Mouse (Mus musculus) erythroid progenitor cell, adult 5-6 weeks (primary cell): ENCODE results near the gene Rhd. TPM values are rescaled to one million over a fixed set of nuclear protein-coding genes. Genes with fewer than 3 reads are reported as not detected.
A peak's percentile ranks its signal among the peaks of the same experiment; 100 is the strongest.
"Not testable (repeated sequence)": the region's sequence is repeated elsewhere in the genome, so short reads cannot be mapped to it uniquely, and the experiment has no call there.

Source experiments
- ATAC-seq: replicated peaks from 2 replicates; pipeline ENCODE4 v1.8.0; 2016; ENCODE audit warnings: moderate number of reproducible peaks, mild to moderate bottlenecking, moderate TSS enrichment, inconsistent platforms; ENCODE audit not compliant: poor library complexity, low FRiP score, severe bottlenecking
- total RNA-seq, 2 experiments: library from RNA; stranded (forward) in 1 of 2; stranded (reverse) in 1 of 2; fragments of 150-400 nt in 1 of 2; fragments of 186-747, 209-891 nt in 1 of 2; gene quantifications; 2 replicates each; pipeline versions ENCODE4 v1.2.3 to v1.2.4; 2015 to 2017; ENCODE audit warnings: low replicate concordance in 2 of 2

The Rhd gene
- total RNA-seq (2015; ENCODE audit: low replicate concordance): 1,050 and 1,093 TPM in 2 replicates
- 1,285 and 1,461 TPM in 2 replicates for total RNA-seq (2017; ENCODE audit: low replicate concordance)

DNA sequence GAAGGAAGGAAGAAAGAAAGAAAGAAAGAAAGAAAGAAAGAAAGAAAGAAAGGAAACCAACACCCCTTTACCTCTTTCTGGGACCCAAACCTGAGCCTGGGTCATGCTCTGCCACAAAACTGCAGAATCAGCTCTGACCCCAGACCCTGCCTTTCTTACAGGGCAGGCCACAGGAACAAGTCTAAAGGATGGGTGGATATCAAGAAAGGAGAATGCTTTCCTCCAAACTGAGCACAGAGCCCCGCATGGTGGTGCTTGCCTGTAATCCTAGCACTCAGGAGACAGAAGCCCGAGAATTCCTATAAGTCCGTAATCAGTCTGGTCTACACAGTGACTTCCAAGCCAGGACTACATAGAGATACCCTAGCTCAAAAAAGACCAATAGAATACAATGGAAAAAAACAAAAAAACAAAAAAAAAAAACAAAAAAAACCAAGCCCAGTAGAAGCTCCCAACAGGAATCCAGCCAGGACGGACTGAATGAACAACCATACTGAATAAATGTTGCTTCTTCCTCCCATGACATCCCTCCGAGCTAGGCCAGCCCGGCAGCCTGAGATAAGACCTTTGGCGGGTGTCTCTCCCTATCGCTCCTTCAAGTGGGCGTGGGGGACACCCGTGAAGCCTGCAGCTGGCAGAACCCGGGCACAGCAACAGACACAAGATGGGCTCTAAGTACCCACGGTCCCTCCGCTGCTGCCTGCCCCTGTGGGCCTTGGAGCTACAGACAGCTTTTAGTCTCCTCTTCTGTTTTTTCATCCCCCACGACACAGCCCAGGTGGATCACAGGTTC, at the start of gene Rhd:
TSS of gene Rhd (plus strand) at position 600 of the 793 bp plus-strand sequence.
- peak; percentile 71 for ATAC-seq

DNA sequence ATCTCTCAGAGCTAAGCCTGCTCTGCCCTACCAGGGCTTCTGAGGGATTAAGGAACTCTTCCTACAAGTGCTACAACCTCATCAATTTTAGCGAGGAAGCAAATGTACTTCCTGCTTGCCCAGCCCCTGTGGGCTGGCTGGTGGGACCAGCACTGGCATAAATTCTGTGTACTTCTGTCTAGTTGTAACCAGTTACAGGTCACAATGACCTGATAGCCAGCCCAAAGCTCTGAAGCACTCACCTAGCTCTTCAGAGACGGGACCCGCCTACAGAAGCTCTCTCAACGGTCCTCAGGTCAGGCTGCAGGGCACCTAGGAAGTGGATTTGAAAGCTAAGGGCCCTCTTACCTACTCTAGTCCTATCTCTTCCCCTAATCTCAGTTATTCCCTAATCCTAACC, 46.6 kb upstream of the Rhd start:
- 0 out of 2 replicates have a peak, but pooled peaks have one; percentile 25 for ATAC-seq

DNA sequence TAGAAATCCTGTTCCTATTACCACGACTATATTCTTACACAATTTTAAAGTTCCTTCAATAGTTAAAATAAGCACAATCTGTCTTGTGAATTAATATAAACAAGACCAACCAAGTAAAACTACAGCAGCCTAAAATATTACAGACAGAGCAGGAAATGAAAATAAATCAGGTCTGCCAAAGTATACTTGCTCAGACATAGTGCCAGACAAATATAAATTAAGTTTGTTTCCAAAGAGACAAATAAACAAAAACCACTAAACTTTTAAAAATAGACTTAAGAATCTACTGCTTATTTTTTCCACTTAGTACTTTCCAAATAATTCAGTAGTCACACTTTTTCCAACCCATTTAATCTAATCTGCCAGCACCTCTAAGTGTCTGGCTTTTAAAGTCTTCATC, 43.3 kb upstream of the Rhd start:
- no peak for ATAC-seq

DNA sequence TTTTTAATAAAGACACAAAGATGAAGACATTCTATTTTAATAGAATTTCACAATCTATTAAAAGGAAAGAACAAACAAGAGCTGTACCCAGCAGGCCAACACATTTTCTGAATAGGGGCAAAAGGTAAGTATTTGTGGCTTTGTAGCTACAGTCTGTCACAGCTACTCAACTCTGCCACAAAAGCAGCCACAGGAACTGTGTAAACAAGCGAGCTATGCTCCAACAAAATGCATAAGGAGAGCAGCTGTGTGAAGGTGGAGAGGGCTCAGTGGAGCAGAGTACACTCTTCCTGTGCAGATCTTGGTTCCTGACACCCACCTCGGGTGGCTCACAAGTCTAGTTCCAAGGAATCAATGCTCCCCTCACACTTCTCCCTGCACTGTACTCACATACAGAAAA, 40.8 kb upstream of the Rhd start:
- ATAC-seq: no peak

DNA sequence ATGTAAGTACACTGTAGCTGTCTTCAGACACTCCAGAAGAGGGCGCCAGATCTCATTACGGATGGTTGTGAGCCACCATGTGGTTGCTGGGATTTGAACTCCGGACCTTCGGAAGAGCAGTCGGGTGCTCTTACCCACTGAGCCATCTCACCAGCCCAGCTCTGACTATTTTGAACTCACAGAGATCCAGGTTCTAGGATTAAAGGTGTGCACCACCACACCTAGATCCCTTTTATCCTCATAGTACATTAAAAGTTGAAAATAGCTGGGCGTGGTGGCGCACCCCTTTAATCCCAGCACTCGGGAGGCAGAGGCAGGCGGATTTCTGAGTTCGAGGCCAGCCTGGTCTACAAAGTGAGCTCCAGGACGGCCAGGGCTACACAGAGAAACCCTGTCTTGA, 38.5 kb upstream of the Rhd start:
- not testable (repeated sequence) for ATAC-seq

DNA sequence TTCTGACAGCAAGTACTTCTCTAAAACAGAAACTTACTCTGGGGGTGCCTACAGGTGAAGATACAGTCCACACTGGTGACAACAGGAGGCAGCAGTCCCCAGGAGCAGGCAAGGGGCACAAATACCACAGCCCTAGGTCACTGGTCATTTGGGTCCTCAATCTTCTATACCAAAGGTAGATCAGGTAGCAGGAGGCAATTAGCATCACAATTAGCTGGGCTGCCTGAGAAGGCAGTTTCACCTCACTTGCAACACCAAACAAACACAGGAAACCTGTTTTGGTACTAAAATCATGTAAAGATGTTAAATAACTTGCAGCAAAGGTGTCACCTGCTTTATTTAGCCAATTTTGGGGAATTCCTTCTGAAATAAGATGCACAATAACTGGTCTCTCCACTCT, 38.0 kb upstream of the Rhd start:
- no peak for ATAC-seq

DNA sequence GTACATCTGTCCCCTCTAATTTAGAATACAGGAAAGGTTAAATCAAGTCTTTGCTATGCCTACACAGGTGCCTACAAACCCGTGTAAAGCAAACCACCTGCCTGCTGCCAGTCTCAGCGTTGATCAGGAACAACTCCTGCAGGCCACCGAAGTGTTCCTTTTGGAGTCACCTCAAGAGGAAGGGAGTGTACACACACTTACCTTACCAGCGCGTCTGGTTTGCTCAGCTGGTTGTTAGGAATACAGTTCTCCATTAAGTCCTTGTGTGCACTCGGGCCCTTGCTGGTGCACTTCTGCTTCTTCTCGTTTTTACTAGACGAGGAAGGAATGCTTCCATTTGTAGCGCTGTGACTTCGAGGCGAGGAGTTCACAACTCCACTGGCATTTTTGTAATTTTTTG, 36.5 kb upstream of the Rhd start:
- no peak for ATAC-seq

DNA sequence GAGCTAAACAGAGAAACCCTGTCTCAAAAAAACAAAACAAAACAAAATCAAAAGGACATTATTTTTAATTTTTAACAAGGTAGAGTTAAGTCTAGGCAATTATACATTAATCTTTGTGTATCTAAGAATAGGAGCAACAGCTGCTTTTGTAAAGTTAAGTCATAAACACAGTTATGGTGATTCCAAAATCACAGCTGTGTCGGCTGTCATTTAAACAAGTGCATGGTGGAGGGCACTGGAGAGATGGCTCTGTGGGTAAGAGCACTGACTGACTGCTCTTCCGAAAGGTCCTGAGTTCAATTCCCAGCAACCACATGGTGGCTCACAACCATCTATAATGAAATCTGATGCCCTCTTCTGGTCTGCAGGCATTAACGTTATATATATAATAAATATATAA, 32.4 kb upstream of the Rhd start:
- ATAC-seq: no peak

DNA sequence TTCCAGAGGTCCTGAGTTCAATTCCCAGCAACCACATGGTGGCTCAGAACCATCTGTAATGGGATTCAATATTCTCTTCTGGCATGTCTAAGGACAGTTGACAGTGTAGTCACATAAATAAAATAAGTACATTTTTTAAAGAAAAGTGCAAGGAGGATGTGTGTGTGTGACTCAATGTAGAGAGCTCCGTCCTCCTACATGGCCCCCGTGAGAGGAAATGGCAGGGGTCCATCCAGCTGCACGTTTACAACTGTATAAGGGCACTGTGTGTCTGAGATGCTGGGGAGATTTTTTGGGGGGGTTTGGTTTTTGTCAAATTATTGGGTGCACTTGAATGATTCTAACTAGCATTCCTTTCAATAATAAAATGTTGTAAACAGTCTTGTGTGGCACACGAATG, 28.9 kb upstream of the Rhd start:
- ATAC-seq: no peak

DNA sequence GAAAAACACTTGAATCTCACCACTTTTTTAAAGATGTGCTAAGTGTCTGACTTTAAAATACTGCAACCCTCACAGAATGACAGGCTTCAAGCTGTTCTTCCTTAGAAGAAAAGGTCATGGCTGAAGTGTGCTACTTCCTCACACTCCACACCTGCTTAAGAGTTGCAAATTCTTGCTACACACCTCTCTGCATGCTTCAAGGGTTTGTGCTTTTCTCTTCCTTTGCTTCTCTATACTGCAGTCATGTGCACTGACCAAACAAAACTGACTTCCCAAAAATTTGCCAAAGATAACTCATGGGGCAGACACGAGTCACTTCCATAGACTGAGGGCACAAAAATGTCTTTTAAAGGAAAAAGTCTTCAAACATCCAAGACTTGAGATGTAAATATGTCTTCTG, 26.1 kb upstream of the Rhd start:
- no peak for ATAC-seq

DNA sequence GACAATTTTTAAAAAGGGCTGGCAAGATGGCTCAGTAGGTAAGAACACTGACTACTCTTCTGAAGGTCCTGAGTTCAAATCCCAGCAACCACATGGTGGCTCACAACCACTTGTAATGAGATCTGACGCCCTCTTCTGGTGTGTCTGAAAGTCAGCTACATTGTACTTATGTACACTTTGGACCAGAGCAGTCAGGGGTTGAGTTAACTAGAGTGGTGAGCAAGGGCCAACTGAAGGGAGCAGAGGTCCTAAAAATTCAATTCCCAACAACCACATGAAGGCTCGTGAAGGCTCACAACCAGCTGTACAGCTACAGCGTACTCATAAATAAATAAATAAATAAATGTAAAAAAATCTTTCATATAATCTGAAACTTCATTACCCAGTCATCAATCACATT, 25.6 kb upstream of the Rhd start:
- not testable (repeated sequence) for ATAC-seq

DNA sequence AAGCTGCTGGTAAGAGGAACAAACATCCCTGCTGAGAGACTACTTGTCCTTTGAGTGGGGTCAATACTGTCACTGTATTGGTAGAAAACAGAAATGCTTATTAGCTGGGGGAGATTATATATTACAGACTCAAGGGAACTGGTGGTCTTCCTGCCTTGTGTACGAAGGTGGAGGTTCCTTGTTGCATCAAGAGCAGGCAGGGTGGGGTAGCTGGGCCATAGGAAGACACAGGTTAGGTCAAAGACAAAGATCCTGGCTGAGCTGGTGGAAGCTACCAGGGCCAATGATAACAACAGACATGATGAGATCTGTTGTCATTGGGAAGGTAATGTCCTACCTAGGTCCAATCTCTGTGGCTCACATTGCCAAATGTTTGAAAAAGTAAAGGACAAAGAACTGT, 24.1 kb upstream of the Rhd start:
- no peak for ATAC-seq

DNA sequence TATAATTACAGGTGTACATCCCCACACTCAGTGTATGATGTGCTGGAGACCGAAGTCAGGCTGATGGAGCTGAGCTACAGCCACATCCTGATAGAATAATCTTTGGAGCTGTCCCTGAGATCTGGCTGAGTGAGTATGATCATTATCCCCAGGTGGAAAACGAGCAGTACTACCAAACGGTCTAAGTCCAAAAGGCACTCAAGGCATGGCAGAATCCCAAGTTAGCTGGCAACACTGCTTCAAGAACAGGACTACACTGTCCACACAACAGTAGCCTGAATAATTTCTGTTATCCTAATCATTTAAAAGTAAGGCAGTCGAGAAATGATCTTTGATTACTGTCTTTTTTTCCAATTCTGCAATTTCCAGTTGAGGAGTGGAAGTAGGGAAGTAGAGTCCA, 20.8 kb upstream of the Rhd start:
- no peak for ATAC-seq

DNA sequence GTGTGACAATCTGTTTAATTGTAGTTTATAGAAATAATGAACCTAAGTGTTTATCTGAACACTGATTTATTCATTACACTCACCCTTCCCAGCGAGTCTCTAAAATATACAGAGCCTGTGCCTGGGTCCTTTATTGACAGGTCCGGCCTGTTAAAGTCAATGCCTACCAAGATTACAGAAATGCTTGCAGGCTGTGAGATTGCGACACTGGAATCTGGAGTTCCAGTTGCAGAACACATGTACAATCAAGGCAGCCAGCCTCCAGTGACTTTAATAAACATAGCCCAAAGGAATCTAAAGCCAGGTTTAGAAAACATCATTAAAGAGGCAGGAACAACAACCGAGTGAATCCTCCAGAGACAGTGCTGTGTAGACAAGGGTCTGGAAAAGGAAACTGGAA, 16.7 kb upstream of the Rhd start:
- ATAC-seq: no peak

DNA sequence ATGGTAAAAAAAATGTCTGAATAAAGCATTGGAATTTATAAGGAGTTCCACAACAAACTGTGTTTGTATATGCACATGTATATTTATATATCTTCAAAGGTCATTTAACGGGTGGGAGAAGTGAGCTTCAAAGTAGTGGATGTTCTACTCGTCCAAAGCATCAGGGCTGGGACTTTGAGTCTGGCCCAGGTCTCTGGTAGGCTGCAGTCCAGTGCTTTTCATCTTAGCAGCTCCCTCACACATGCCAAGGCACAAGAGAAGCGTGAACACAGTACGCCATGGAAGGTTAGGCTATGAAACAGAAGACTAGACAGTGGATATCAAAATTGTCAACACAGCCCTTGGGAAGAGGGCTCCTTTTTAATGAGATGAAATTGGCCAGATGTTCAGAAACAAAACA, 13.8 kb upstream of the Rhd start:
- ATAC-seq: no peak

DNA sequence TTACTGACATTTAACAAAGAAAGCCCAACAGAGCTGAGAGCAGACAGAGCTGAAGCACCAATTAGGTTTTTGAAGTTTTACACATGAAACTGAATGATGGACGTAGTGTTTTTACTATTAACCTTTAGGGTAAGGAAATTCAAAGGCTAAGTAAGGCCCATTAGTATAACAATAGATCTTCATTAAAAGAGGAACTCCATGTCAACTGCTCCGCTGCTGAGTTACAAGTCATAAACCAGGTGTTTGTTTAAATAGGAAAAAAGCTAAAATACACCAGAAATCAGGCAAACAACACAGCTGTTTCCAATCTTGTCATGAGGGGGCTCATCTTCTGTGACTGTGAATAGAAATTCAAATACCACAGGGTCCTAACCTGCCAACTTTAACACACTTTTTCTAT, 13.1 kb upstream of the Rhd start:
- no peak for ATAC-seq

DNA sequence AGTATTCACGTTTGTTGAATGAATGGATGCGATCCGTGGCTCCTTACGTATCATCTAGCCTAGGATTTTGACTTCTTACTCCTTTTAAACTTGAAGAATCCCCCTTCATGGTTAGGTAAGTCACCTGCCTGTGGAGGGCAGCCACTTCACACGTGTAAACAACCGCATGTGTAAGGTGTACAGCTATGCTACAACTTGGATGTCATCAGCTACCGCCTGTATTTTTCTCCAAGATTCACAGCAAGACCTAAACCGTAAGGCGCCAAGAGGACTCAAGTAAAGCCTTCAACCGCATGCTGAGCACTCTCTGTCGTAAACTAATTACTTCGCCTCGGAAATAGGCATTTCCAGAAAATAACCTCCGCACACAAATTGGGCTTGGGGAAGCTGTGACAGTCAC, 12.5 kb upstream of the Rhd start:
- no peak for ATAC-seq

DNA sequence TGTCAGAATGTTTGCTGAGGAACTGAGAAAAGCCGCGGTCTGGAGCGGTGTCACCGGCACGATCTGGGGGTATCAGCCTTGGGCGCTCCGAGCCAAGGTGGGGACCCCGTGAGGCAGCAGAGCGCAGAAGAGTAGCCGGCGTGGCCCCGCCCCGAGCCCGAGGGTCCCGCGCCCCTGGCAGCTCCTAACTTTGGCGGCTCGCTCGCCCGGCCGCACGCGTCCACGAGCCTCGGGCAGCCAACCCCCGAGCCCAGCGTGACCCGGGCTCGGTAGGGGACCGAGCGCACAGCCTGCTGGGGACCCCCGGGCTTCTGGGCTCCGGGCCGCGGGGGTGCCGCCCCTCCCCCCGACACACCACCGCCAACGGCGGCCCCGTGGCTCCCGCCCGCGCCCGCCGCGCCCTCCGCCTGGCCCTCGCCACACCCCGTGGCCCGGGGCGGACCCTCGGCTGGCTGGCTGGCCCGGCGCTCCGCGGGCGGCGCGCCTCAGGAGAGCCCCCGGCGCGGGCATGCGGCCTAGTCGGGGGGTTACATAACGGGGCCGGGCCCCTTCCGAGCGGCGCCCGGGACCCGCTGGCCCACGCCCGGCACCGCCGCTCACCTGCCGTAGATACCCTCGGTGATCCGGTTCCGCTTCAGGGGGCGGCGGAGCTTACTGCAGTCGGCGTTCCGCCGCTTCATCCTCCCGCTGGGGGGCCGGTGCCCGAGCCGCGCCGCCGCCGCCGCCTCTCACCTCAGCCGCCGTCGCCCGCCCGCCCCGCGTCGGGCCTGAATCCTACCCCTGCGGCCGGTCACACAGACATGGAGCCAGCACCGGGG, 11.7 kb upstream of the Rhd start:
- peak; percentile 42; the same call in 1 of the 2 replicates for ATAC-seq

DNA sequence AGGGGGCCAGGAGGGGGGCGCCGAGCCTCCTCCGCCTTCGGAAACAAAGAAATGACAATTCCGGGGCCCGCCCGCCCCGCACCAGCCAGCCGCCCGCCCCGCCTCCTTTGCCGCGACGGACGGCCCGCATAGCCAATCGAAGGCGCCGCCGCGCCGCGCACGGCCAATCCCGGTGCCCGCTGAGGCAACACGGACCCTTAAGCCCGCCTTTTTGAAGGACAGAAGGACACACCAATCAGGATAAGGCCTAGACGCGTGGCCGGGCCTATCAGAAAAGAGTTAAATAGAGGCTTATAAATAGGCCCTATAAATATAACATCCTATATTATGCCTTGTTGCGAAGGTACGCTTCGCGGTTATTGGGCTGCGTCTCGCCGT, 11.1 kb upstream of the Rhd start, which contains the start of gene Maco1:
TSS of gene Maco1 (minus strand) at position 87 of the 378 bp plus-strand sequence.
- peak; percentile 88 for ATAC-seq

DNA sequence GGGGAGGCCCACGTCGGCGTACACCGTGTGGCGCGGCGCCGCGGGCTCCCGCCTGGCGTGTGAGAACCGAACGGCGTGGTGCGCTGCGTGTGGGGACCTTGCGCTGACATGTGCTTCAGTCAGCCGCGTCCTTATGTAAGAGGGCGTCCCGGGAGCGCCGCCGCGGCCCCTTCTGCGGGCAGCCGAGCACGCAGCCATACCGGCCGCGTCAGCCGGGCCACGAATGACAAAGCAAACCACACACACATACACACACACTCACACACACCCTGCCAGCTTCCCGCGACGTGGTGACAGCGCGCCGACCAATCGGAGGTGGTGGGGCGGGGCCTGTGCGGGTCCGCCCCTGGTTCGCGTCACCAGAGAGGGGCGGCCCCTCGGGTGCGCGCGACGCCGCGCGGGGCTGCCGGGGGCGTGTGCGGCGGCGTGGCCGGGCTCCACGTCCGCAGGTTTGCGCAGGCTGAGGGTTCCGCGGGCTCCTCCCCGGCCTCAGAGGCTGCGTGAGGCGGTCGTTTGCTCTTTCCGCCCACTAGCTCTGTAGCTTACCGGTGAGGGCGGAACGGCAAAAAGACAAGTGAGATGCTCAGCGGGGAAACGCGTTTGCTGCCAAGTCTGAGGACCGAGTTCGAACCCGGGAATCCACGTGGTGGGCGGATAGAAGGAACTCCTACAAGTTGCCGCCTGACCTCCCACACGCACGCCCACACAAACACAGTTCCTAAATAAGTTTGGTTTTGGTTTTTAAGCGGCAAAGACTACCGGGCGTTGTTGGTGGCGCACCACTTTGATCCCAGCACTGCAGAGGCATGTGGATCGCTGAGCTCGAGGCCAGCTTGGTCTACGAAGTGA, 10.5 kb upstream of the Rhd start:
- peak; percentile 79 for ATAC-seq
